Mouse (Mus musculus) testis, adult 2 months (tissue): Measurements from ENCODE around the gene Hes7.

Experiments used
- CTCF ChIP-seq: fragments of 200-500 bp; IDR thresholded peaks from 2 replicates; pipeline ENCODE4 v1.5.1; 2012; ENCODE audit warnings: low read depth, mild to moderate bottlenecking, inconsistent platforms, low read length, moderate library complexity; ENCODE audit not compliant: control insufficient read depth, insufficient read depth, insufficient replicate concordance
- POLR2A ChIP-seq: fragments of 200-500 bp; IDR thresholded peaks from 2 replicates; pipeline ENCODE4 v1.6.1; 2012; ENCODE audit warnings: low read depth, mild to moderate bottlenecking, inconsistent platforms, low read length, moderate library complexity; ENCODE audit not compliant: control insufficient read depth

- TF ChIP-seq POLR2A (no peak), CTCF (no peak)
Observed at GRCm38 (mm10) chr11:69133566-69133922, 13.3 kb downstream of the Hes7 start.
